Mouse (Mus musculus): ENCODE results near the gene Eif2b3.
A peak's percentile ranks its signal among the peaks of the same experiment; 100 is the strongest.

The Eif2b3 gene

GRCm38 (mm10) chr4:117019206-117020134, at the start of gene Eif2b3:
TSS of gene Eif2b3 (plus strand) at chr4:117019402.
- DNase-seq (ENCODE audit: inconsistent age in 2 of 2, low spot score in 1 of 2): peak; percentile 92 to 97

- DNase-seq (ENCODE audit: inconsistent age in 2 of 2, low spot score in 1 of 2): no peak
Measured at GRCm38 (mm10) chr4:116976503-116976902, 42.7 kb upstream of the Eif2b3 start.

- DNase-seq (ENCODE audit: inconsistent age in 2 of 2, low spot score in 1 of 2): no peak
Measured at GRCm38 (mm10) chr4:116985681-116986080, 33.5 kb upstream of the Eif2b3 start.

DNA sequence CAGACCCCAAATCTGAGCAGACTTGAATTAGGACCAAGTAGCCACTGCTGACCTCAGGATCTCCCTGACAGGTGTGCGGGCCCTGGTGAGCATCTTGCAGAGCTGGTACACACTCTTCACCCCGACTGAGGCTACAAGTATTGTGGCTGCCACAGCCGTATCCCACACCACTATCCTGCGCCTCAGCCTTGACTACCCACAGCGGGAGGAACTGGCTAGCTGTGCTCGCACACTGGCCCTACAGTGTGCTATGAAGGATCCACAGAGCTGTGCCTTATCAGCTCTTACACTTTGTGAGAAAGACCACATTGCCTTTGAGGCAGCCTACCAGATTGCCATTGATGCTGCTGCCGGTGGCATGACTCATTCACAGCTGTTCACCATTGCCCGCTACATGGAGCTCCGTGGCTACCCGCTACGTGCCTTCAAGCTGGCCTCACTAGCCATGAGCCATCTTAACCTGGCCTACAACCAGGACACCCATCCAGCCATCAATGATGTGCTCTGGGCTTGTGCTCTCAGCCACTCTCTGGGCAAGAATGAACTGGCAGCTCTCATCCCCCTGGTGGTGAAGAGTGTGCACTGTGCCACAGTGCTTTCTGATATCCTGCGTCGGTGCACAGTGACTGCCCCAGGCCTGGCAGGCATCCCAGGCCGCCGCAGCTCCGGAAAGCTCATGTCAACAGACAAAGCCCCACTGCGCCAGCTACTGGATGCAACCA, 32.6 kb upstream of the Eif2b3 start:
- peak; percentile 88 to 92 for DNase-seq (ENCODE audit: inconsistent age in 2 of 2, low spot score in 1 of 2)

DNA sequence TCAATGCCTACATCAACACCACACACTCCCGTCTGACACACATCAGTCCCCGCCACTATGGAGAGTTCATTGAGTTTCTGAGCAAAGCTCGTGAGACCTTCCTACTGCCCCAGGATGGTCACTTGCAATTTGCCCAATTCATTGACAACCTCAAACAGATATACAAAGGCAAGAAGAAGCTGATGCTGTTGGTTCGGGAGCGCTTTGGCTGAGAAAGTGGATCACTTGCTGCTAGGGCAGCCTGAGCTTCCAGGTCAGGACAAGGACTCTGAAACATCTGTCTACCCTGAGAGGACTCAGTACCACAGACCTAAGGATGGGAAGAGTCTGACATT, 32.1 kb upstream of the Eif2b3 start:
- DNase-seq (ENCODE audit: inconsistent age in 2 of 2, low spot score in 1 of 2): no peak

DNA sequence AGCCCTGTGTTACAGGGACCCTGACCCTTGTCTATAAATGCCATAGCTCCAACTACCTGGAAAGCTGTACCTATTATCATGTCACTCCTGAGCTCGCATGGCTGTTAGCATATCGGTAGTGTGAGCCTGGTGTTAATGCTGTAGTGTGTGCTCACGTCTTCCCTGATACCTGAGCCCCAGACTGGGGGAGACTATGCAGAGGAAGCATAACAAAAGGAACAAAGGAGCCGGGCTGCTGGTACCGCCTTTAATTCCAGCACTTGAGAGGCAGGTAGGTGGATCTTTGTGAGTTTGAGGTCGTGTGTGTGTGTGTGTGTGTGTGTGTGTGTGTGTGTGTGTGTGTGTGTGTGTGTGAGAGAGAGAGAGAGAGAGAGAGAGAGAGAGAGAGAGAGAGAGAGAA, 29.5 kb upstream of the Eif2b3 start:
- DNase-seq (ENCODE audit: inconsistent age in 2 of 2, low spot score in 1 of 2): no peak

DNA sequence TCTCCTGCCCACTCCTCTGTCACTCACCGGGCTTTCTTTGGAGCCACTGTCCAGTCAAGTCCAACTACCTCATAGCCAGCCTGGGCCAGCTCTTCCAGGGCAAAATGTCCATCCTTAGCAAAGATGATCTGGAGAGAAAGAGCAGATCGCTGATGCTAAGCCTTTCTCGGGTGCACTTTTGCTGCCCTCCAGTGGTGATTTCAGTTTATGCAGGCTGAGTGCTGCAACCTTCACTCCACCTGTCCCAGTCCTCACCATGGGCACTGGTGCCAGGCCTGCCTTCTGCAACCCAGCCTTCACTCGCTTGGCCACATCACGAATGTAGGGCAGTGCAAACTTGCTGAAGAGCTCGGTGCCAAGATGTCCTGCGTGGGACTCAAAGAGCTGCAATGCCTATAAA, 27.8 kb upstream of the Eif2b3 start:
- peak; percentile 76 to 94 for DNase-seq (ENCODE audit: inconsistent age in 2 of 2, low spot score in 1 of 2)

DNA sequence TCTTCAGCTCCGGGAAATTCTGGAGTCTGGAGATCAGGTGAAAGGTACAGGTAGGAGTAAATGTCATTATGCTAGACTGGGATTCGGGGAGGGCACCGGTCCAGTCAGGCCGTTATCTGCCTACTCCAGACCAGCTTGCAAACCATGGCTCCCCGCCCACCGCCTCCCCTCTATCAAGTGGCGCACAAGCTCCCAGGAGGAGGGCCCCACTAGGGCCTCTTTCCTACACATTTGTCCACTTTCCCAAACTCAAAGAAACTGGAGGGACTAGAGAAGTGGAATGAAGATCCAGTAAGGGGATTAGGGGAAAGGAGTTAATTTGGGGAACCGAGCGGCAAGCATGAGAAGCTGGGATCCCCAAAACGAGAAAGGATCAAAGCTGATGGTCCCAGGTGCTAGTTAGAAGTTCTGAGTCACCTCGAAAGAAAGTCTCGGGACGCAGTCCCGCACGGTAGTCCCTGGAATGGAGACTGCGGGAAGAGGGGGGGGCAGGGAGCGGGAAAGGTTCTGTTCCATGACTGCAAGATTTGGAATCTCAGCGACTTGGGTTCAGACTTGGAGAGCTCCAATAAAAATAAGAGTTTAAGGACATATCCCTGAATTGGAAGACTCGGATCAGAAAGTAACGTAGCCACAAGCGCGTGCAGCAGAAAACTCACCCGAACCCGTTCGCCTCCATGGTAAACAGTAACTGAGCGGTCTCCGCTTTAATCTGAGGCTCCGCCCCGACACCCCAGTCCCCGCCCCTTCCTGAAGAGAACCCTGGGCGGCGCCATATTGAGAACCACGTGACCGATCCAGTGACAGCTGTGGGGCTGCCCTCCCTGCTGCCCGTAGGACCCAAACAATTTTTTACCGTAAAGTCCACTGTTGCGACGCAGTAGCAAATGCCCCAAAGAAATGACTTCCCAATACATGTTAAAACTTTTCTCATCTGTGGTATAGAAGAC, 25.3 kb upstream of the Eif2b3 start, which contains the start of gene Urod:
Gene Urod (minus strand): TSS at position 742 of the 950 bp plus-strand sequence.
- peak; percentile 96 to 98 for DNase-seq (ENCODE audit: inconsistent age in 2 of 2, low spot score in 1 of 2)

GRCm38 (mm10) chr4:116995131-116995797, 23.9 kb upstream of the Eif2b3 start, which contains the start of gene Hectd3:
TSS of gene Hectd3 (plus strand) at chr4:116995317.
- peak; percentile 71 to 89 for DNase-seq (ENCODE audit: inconsistent age in 2 of 2, low spot score in 1 of 2)

DNA sequence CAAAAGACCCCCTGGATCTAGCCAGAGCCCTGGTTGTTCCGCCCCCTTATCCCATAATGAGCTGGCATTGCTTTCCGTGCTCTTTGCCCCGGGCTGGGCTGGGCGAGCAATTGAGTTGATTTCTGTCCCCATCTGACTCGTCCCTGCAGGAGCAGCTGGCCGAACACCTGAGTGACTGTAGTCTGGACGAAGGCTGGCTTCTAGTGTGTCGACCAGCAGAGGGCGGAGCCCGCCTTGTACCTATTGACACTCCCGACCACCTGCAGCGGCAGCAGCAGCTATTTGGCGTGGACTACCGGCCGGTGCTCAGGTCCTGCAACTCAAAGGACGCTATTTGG, 23.4 kb upstream of the Eif2b3 start:
- DNase-seq (ENCODE audit: inconsistent age in 2 of 2, low spot score in 1 of 2): peak; percentile 58 to 77

DNA sequence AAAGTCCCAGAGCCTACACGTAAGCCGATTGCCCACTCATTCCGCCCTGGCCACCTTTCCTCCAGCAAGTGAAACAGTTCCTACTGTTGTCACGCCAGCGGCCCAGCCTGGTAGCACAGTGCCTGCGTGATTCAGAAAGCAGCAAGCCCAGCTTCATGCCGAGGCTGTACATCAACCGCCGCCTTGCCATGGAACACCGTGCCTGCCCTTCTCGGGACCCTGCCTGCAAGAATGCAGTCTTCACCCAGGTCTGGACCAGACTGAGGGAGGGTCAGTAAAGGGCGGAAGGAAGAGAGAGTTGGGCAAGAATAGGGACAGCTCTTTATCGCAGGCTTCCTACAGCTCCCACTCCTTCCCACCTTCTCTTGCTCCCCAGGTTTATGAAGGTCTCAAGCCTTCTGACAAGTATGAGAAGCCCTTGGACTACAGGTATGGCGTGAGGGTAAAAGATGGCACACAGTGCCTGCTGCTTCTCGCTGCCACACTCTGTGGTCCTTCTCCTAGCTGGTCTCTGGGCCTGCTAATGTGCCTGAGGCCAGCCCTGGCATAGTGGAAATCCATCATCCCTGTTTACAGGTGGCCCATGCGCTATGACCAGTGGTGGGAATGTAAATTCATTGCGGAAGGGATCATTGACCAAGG, 19.6 kb upstream of the Eif2b3 start:
- no peak for DNase-seq (ENCODE audit: inconsistent age in 2 of 2, low spot score in 1 of 2)

- DNase-seq (ENCODE audit: inconsistent age in 2 of 2, low spot score in 1 of 2): no peak
Measured at GRCm38 (mm10) chr4:117001957-117002356, 17.2 kb upstream of the Eif2b3 start.

- peak; percentile 60 to 88 for DNase-seq (ENCODE audit: inconsistent age in 2 of 2, low spot score in 1 of 2)
Measured at GRCm38 (mm10) chr4:117002543-117003521, 16.4 kb upstream of the Eif2b3 start.

- DNase-seq (ENCODE audit: inconsistent age in 2 of 2, low spot score in 1 of 2): no peak
Measured at GRCm38 (mm10) chr4:117004649-117005048, 14.6 kb upstream of the Eif2b3 start.

- no peak for DNase-seq (ENCODE audit: inconsistent age in 2 of 2, low spot score in 1 of 2)
Measured at GRCm38 (mm10) chr4:117005611-117006400, 13.4 kb upstream of the Eif2b3 start.

GRCm38 (mm10) chr4:117007058-117007457, 12.1 kb upstream of the Eif2b3 start:
- DNase-seq (ENCODE audit: inconsistent age in 2 of 2, low spot score in 1 of 2): no peak

- no peak for DNase-seq (ENCODE audit: inconsistent age in 2 of 2, low spot score in 1 of 2)
Measured at GRCm38 (mm10) chr4:117010231-117010630, 9.0 kb upstream of the Eif2b3 start.

DNA sequence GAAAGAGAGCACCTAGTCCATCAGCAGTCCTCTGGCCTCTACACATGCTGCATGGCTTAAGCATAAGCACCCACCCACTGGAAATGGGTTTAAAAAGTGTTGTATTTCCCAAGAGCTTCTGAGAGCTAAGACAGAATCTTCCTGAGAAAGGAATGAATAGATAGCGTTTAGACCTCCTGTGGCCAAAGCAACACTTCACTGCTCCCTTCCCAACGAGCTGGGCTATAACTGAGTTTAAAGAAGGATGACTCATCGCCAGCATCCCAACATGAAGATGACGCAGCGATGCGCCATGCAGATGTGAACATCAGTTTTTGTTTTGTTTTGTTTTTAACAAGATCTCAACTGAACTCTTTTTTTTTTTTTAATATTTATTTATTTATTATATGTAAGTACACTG, 5.6 kb upstream of the Eif2b3 start:
- no peak for DNase-seq (ENCODE audit: inconsistent age in 2 of 2, low spot score in 1 of 2)

Measured in adrenal gland, adult (tissue).